Mouse (Mus musculus) spleen, postnatal 36 days (tissue): ENCODE measurements at regions not wholly inside any gene's neighbourhood (a gene's known extent, or its start where the extent isn't known, plus 50 kb on each side); places are given as distances from the start of the nearest gene placed in this dataset.

Experiments used
- DNase-seq, 2 experiments: peaks; one replicate each; pipeline ENCODE4 v3.0.0; 2022; ENCODE audit warnings: low spot score in 2 of 2, mixed read lengths in 1 of 2

GRCm38 (mm10) chrX:5080458-5080857, 128.5 kb downstream of the Btbd35f27 start:
- peak in 1 of 2 experiments; percentile 9 for DNase-seq

GRCm38 (mm10) chrX:5081364-5081763, 129.4 kb downstream of the Btbd35f27 start:
- DNase-seq = peak in 1 of 2 experiments; percentile 13
